Mouse (Mus musculus) neural tube, embryonic 13.5 days (tissue): ENCODE results near the gene Prkag1. TPM values are rescaled to one million over a fixed set of nuclear protein-coding genes. Genes with fewer than 3 reads are reported as not detected.

Experiments
- ATAC-seq: fragments of 200-750 bp; cut with Nextera tagmentation; 2 replicates; pipeline ENCODE4 v1.8.0; 2017; ENCODE audit warnings: low read depth, mild to moderate bottlenecking, moderate TSS enrichment, moderate library complexity
- H3K27ac ChIP-seq: fragments of 300-500 bp; sonication (generic); replicated peaks from 2 replicates; pipeline ENCODE4 v1.5.1; 2015; ENCODE audit warnings: moderate library complexity, mild to moderate bottlenecking, inconsistent platforms
- H3K27me3 ChIP-seq: fragments of 300-500 bp; sonication (generic); 2 replicates; pipeline ENCODE4 v1.6.1; 2015; ENCODE audit warnings: mild to moderate bottlenecking, inconsistent platforms
- H3K36me3 ChIP-seq: fragments of 300-500 bp; sonication (generic); 2 replicates; pipeline ENCODE4 v1.6.1; 2015; ENCODE audit warnings: mild to moderate bottlenecking, inconsistent platforms
- H3K4me1 ChIP-seq: fragments of 300-500 bp; sonication (generic); replicated peaks from 2 replicates; pipeline ENCODE4 v1.6.1; 2015; ENCODE audit warnings: inconsistent platforms
- H3K4me2 ChIP-seq: fragments of 300-500 bp; sonication (generic); 2 replicates; pipeline ENCODE4 v1.6.1; 2015; ENCODE audit warnings: inconsistent platforms, mild to moderate bottlenecking, moderate library complexity
- H3K4me3 ChIP-seq: fragments of 300-500 bp; sonication (generic); 2 replicates; pipeline ENCODE4 v1.5.1; 2015; ENCODE audit warnings: mild to moderate bottlenecking, inconsistent platforms
- H3K9ac ChIP-seq: fragments of 300-500 bp; sonication (generic); 2 replicates; pipeline ENCODE4 v1.6.1; 2015; ENCODE audit warnings: moderate library complexity, mild to moderate bottlenecking, inconsistent platforms
- H3K9me3 ChIP-seq: fragments of 300-500 bp; sonication (generic); 2 replicates; pipeline ENCODE4 v1.6.1; 2016; ENCODE audit warnings: inconsistent platforms
- WGBS: fragments of 180-500 bp; shearing (Covaris S2); methylation state at CpG from one replicate; pipeline ENCODE4 v1.1.7; 2015; 5-methylcytosine and 5-hydroxymethylcytosine counted together
- polyA plus RNA-seq: library from polyadenylated mRNA; unstranded; fragments of >200 nt; fragmentation: Nextera tagmentation; extraction: Ambion mirVana; gene quantifications from 2 replicates; pipeline ENCODE4 v1.2.1, GENCODE M21; 2015

Prkag1 gene
- polyA plus RNA-seq, 1 experiment from 2014 or later = 71.8 TPM

- Histone ChIP-seq H3K4me2 (peak overlapping the region; percentile 71), H3K4me1 (peaks cover 49% of the 10 kb centered on the region), H3K36me3 (peaks cover 18% of the 10 kb centered on the region), H3K9me3 (no peaks in the 10 kb centered on the region), H3K27ac (no peak overlapping the region), H3K27me3 (peaks cover 81% of the 10 kb centered on the region), H3K4me3 (peak overlapping the region; percentile 44), H3K9ac (peak overlapping the region; percentile 64)
- 0 out of 2 replicates have a peak, but pooled peaks have one; percentile 29 for ATAC-seq
- under 1% methylated on average over 34 of the region's 34 CpGs for WGBS
Measured at GRCm38 (mm10) chr15:98807895-98808650, 23.2 kb downstream of the Prkag1 start.

GRCm38 (mm10) chr15:98806809-98807770 lies 24.2 kb downstream of the Prkag1 start:
- WGBS = 1% methylated on average over 55 of the region's 58 CpGs
- Histone ChIP-seq H3K27me3 (peaks cover 91% of the 10 kb centered on the region), H3K27ac (no peak overlapping the region), H3K4me1 (peaks cover 49% of the 10 kb centered on the region), H3K36me3 (peaks cover 9% of the 10 kb centered on the region; the same call in 1 of the 2 replicates), H3K9ac (peak overlapping the region; percentile 64), H3K9me3 (no peaks in the 10 kb centered on the region), H3K4me2 (peak overlapping the region; percentile 71), H3K4me3 (peak overlapping the region; percentile 44)
- no peak for ATAC-seq

GRCm38 (mm10) chr15:98806071-98806808 lies 25.1 kb downstream of the Prkag1 start:
- H3K4me1 ChIP-seq = peaks cover 49% of the 10 kb centered on the region

GRCm38 (mm10) chr15:98805324-98806040 lies 25.8 kb downstream of the Prkag1 start:
- Histone ChIP-seq H3K36me3 (no peaks in the 10 kb centered on the region), H3K9me3 (no peaks in the 10 kb centered on the region), H3K27me3 (peaks cover 100% of the 10 kb centered on the region), H3K4me3 (peak overlapping the region; percentile 44), H3K4me1 (peaks cover 49% of the 10 kb centered on the region), H3K9ac (peak overlapping the region; percentile 63), H3K4me2 (peak overlapping the region; percentile 71), H3K27ac (no peak overlapping the region)
- peak; percentile 11; the same call in 1 of the 2 replicates for ATAC-seq
- 2% methylated on average over 64 of the region's 64 CpGs for WGBS

More at GRCm38 (mm10) chr15:98806071-98806808, 25.1 kb downstream of the Prkag1 start:
- H3K36me3 ChIP-seq = 0 out of 2 replicates have a peak, but pooled peaks cover 3% of the 10 kb centered on the region
- no peak overlapping the region for H3K27ac ChIP-seq
- H3K4me3 ChIP-seq = peak overlapping the region; percentile 44
- peaks cover 100% of the 10 kb centered on the region for H3K27me3 ChIP-seq
- H3K9ac ChIP-seq = peak overlapping the region; percentile 63; the same call in 1 of the 2 replicates
- H3K9me3 ChIP-seq = no peaks in the 10 kb centered on the region
- H3K4me2 ChIP-seq = peak overlapping the region; percentile 71
- no peak for ATAC-seq
- 3% methylated on average over 30 of the region's 30 CpGs for WGBS

GRCm38 (mm10) chr15:98804054-98804453 lies 27.3 kb downstream of the Prkag1 start:
- under 1% methylated on average over 32 of the region's 32 CpGs for WGBS

GRCm38 (mm10) chr15:98802926-98803325 lies 28.4 kb downstream of the Prkag1 start:
- ATAC-seq = no peak
- Histone ChIP-seq H3K4me1 (peaks cover 52% of the 10 kb centered on the region), H3K27me3 (peaks cover 100% of the 10 kb centered on the region), H3K36me3 (no peaks in the 10 kb centered on the region), H3K4me3 (no peak overlapping the region), H3K27ac (no peak overlapping the region), H3K4me2 (no peak overlapping the region), H3K9ac (no peak overlapping the region), H3K9me3 (no peaks in the 10 kb centered on the region)
- 4% methylated on average over 8 of the region's 8 CpGs for WGBS

More at GRCm38 (mm10) chr15:98804054-98804453, 27.3 kb downstream of the Prkag1 start:
- H3K27me3 ChIP-seq = peaks cover 100% of the 10 kb centered on the region
- no peak for ATAC-seq
- no peak overlapping the region for H3K27ac ChIP-seq
- peak overlapping the region; percentile 38 for H3K4me2 ChIP-seq
- H3K4me3 ChIP-seq = peak overlapping the region; percentile 21
- no peaks in the 10 kb centered on the region for H3K9me3 ChIP-seq
- H3K9ac ChIP-seq = 0 out of 2 replicates have a peak overlapping the region, but pooled peaks have one; percentile 12
- H3K36me3 ChIP-seq = no peaks in the 10 kb centered on the region
- H3K4me1 ChIP-seq = peaks cover 52% of the 10 kb centered on the region

- Histone ChIP-seq H3K4me3 (no peak overlapping the region), H3K9ac (no peak overlapping the region), H3K27me3 (peaks cover 98% of the 10 kb centered on the region), H3K36me3 (no peaks in the 10 kb centered on the region), H3K9me3 (no peaks in the 10 kb centered on the region), H3K27ac (no peak overlapping the region), H3K4me2 (no peak overlapping the region), H3K4me1 (peaks cover 37% of the 10 kb centered on the region)
- no peak for ATAC-seq
- 9% methylated on average over 12 of the region's 12 CpGs for WGBS
Measured at GRCm38 (mm10) chr15:98799396-98799795, 31.9 kb downstream of the Prkag1 start.

GRCm38 (mm10) chr15:98798903-98799302 lies 32.4 kb downstream of the Prkag1 start:
- Histone ChIP-seq H3K36me3 (no peaks in the 10 kb centered on the region), H3K4me3 (no peak overlapping the region), H3K27ac (0 out of 2 replicates have a peak overlapping the region, but pooled peaks have one; percentile 18), H3K27me3 (peaks cover 98% of the 10 kb centered on the region), H3K4me2 (no peak overlapping the region), H3K9me3 (no peaks in the 10 kb centered on the region), H3K4me1 (peaks cover 36% of the 10 kb centered on the region), H3K9ac (no peak overlapping the region)
- WGBS = 58% methylated on average over 3 of the region's 3 CpGs
- no peak for ATAC-seq

GRCm38 (mm10) chr15:98797835-98798492 lies 33.4 kb downstream of the Prkag1 start:
- Histone ChIP-seq H3K36me3 (no peaks in the 10 kb centered on the region), H3K4me1 (peaks cover 35% of the 10 kb centered on the region), H3K4me2 (peak overlapping the region; percentile 28), H3K27me3 (peaks cover 98% of the 10 kb centered on the region), H3K4me3 (no peak overlapping the region), H3K27ac (no peak overlapping the region), H3K9me3 (no peaks in the 10 kb centered on the region), H3K9ac (0 out of 2 replicates have a peak overlapping the region, but pooled peaks have one; percentile 13)
- peak; percentile 94 for ATAC-seq
- WGBS = 3% methylated on average over 28 of the region's 28 CpGs

- Histone ChIP-seq H3K27me3 (peaks cover 98% of the 10 kb centered on the region), H3K4me3 (no peak overlapping the region), H3K27ac (no peak overlapping the region), H3K36me3 (no peaks in the 10 kb centered on the region), H3K9ac (no peak overlapping the region), H3K4me2 (no peak overlapping the region), H3K4me1 (peaks cover 44% of the 10 kb centered on the region), H3K9me3 (no peaks in the 10 kb centered on the region)
- no peak for ATAC-seq
- 4% methylated on average over 13 of the region's 13 CpGs for WGBS
Measured at GRCm38 (mm10) chr15:98796803-98797595, 34.3 kb downstream of the Prkag1 start.
